Mouse (Mus musculus): ENCODE results near the gene Tmem102. TPM values are rescaled to one million over a fixed set of nuclear protein-coding genes. Genes with fewer than 3 reads are reported as not detected.

Gene Tmem102
- polyA plus RNA-seq (2012; fragmentation: generic; extraction: Trizol), result under 1 TPM; 0.01 to 0.05 TPM

DNA sequence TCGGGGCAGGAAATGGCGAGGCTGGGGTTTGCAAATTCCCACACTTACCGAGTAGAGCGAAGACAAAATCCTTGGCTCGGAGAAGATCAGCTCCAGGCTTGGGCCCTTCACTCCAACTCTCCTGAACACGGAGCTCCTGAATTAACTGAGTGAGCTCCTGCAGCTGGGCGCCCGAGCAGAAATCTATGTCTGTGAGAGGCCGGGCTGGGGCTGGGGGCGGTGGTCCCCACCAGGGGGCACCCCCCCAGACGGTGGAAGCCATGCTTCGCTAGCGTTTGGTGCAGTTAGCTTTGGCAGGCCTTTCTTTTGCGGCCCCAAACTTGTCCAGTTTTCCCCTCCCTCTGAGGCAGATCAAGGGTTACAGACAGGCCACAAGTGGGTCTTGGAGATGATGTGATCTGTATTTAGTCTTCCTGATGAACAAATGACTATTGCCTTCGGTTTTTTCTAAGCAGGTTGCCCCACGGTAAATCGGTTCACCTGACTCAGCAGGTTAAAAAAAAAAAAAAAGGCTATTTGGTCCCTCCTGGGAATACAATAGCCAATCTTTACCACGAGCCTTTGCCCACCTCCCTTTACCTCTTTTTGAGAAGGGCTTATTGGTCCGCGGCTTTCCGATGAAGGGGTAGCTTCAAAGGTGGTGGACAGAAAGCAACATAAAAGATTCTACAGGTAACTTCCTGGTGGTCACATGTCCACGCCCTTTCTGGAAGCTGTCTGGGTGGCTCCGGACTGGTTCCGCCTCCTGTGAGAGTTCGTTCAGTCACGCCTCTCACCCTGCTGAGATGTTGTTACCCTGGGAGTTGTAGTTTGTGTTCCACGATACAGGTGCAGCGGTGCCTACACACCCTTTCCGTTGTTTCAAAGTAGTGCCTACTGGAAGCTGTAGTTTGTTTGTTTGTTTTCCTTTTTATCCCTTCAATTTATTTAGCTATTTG, at the start of gene Tmem102:
Tmem102 (minus strand) TSS at position 653 of the 938 bp plus-strand sequence.

DNA sequence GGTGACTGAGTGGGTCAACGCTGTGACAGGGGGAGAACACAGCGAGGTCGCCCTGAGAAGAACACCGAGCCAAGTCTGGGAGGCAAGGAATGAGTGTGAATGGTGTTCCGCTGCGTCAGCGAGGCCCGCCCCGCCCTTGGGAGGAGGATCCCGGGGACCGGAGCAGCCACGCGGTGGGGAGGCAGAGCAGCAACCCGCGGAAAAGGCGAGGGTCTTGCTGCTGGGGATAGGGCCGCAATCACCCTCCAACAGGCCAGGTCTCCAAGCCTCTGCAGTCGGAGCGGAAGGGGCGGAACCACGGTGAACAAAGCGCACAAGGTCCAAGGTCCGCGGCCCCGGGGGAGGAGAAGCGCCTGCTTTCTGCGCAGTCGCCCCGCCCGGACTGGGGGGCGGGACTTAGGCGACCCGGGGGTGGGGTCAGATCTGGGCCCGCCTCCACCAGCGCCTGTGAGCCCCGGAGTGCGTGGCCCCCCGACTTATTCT, 40.8 kb upstream of the Tmem102 start, which contains the start of gene Plscr3:
Plscr3 (plus strand) TSS at position 179 of the 483 bp plus-strand sequence.

DNA sequence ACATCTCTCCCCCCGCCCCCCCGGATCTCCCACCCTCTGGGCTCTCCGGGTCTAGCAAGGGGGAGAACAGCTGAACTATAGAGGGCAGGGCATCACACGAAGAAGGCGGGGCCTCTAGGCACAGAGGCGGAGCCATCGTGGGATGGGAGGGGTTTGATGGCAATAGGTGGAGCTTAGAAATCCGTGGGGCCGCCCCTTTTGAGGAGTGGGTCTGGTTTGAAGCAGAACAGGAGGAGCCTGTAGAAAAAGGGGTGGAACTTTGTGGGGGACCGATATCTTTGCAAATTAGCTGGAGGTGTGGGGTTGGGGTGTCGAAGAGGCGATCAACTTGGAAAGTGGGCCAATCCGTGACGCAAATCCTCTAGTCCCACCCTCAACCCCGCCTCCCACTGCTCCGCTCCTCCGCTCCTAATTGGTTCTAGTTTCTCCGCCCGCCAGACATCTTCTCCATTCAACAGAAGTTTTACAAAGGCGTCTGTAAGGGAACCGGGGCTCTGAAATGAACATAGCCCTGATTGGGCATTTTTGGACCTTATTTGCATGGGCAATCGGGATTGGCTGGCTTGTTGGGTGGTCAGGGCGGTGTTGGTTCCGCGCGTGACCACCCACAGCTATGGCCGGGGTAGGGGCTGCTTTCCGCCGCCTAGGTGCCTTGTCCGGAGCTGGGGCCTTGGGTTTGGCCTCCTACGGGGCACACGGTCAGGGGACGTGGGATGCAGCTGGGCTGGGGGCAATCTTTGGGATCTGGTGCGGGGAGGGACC, 32.7 kb upstream of the Tmem102 start, which contains the start of gene Tmem256:
Tmem256 (plus strand) TSS at position 563 of the 762 bp plus-strand sequence.

DNA sequence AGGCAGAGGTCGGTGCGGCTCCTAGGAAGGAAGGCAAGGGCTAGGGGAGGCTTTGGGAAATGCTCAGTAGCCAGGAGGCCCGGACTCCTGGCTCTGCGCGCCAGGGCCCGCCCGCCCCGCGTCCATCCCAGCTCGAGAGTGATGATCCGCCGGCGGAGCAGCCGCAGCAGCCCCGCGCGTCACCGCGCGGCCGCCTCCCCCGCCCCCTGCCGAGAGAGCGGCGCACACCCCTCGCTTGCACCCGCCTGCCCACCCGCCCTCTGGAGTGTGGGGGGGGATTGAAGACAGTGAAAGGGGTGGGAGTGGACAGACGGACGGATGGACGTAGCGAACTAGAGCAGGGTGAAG, 32.2 kb upstream of the Tmem102 start, which contains the start of gene Nlgn2:
Nlgn2 (minus strand) TSS at position 181 of the 348 bp plus-strand sequence.

DNA sequence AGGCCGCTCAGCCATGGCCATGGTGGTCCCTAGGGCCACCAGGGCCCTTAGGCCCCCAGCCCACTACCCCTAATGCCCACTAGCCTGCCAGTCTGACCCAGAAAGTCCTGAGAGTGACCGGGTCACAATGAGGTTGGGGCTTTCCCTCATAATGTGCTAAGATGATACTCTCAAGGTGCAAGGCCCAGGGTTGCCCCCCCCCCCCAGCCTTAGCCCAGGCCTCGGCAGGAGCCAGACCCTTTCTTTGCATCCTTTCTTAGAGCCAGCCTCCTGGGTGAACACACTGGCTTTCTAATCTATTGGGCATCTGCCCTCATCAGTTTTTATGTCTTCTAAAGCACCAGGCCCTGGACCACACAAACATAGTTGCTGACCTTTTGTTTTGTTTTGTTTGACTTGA, 16.7 kb upstream of the Tmem102 start, which contains the start of gene Spem1:
Spem1 (minus strand) TSS at position 101 of the 400 bp plus-strand sequence.

DNA sequence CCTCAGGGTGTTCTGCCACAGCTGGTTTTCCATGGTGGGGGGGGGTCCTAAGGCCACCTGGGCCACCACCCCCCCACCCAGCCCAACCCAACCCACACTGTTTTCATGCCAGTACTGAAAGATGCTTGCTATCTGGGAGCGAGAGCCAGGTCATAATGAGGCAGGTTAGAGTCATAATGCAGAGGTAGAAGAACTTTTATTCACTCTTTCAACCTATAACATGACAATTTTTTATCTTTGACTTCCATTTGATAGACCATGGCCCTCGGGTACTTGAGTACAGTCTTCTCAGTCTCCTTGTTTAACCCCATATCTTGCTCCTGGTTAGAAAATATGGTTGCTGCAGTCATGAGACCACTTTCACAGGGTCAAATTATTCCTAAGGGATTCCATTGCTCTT, 12.9 kb upstream of the Tmem102 start, which contains the start of gene Spem2:
Spem2 (minus strand) TSS at position 101 of the 400 bp plus-strand sequence.

DNA sequence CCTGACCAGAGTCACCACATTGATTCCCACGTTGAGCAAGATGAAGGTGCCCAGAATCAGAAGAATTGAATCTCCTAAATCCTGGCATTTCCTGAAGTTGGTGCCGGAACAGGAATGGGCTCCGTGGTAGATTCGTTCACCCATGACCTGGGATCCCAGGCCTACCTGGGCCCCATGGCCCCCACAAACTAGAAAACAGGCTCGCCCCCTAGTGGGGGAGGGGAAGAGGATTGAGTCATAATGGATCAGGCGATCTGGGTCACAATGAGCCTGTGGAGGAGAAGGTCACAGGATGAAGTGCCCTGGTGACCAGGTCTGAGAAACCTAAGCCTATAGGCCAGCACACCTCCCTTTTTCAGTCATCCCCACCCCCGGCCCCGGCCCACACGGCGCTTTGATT, 9.7 kb upstream of the Tmem102 start, which contains the start of gene Gm39566:
Gm39566 (minus strand) TSS at position 144 of the 400 bp plus-strand sequence.

DNA sequence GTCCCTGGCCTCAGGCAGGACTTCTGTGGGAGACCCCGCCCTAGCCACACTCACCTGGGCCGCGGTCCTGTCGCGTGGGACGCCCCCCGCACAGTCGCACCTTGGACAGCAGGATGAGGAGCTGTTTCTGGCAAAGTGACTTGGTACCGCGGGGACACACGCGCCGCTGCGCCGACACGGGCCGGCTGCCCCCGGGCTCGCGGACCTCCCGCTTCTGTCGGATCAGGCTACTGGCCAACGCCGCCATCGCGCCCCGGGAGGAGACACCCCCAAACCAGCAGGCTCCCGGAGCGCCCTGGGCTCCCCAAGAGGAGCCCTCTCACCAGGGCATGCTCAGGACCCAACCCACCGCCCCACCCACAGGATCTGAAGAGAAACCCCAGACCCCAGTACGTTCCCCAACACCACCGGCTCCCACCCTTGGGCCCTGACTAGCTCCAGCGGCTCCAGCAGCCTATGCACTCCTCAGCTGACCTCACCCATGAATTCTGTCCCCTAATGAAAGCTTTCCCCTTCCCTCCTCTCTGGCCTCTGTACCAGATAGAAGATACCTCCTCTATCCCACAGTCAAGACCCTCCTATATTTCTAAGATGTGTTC, 3.9 kb downstream of the Tmem102 start, which contains the start of gene Fgf11:
Fgf11 (minus strand) TSS at position 479 of the 599 bp plus-strand sequence.

DNA sequence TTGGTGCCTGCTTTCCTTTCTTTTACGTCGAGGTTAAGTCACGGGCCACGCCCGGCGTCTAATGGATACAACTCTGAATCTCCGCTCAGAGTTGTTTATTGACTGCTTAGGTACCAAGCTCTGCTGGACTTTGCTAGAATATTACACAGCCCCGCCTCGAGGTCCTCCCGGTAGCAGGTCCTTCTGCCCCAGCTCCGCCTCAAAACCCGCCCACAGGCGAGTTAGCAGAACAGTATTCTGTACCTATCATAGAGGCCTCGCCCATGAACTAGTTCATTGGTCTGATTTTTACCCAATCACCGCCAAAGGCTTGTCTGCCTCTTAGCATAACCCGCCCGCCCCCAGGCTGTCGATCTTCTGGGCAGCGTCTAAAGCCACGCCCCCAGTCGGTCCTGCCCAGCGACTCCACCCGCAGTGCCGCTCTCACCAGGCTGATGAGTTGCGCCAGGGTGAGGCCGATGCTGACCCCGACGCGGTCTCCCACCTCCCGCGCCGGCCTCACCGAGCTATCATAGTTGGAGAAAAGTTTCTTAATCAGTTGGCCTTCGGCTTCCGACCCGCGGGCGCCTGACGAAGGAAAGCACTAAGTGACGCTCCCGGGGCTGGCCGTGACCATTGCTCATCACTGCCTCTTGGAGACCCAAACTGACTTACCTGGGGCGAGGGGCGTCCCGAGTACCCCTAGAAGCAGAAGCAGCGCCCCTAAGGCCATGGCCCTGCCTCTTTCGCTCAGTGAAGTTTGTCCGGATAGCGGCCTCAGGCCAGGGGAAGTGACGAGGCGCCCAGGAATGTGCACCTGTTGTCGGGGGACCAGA, 10.0 kb downstream of the Tmem102 start, which contains the start of gene Chrnb1:
Chrnb1 (minus strand) TSS at position 776 of the 815 bp plus-strand sequence.

DNA sequence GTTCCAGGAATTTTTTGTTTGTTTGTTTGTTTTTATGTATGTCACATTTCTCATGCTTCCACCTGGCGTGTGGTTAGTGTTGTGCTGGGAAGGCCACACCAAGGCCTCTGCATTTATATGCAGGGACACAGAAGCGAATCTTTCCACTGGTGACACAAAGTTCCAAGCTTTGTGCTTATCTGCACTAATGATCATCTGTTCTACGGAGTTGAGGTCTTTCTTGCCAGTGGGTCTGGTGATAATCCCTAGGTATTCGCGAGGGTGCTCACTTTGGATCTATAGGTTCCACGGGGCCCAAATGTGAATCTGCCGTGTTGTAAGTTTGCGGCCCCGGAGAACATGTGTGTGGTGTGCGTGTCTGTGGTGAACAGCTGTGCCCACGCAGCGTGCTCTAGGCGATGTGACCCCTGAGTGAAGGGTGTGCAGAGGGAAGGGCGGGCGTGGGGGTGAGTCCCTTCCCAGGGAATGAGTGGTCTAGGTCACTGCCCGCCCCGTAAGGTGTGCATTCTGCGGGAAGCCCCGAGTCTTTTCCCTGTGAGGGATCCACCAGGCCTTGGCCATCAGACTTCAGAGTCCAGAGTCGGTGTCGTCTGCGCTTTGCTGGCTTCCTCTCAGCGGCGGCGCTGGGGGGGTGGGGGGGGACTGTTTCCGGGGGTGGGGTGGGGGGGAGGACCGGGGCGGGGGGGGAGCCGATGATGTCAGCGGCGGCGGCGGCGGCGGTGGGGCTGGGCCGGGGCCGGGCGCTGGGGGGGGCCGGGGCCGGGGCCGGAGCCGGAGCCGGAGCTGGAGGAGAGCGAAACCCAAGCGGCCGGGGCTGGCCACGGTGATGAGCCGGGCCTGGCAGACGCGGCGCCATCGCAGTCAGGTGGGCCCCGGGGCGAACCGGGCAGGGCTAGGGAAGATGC, 40.0 kb downstream of the Tmem102 start, which contains the start of gene Zbtb4:
Zbtb4 (plus strand) TSS at position 692 of the 905 bp plus-strand sequence.

DNA sequence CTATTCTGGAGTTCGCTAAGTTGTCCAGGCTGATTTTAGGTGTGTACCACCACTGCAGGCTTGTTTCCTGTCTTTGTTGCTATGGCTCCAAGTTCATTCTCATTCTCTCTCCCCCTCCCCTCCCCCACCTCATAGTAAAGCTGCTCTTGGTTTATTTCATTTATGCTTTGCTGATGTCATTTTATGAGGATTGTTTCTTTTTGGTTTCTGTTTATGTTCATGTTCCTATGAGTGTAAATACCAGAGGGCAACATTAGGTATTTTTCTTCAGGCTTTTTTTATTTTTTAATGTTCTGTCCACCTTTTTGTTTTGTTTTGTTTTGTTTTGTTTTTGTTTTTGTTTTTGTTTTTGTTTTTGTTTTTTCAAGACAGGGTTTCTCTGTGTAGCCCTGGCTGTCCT, 43.6 kb downstream of the Tmem102 start, which contains the start of gene Slc35g3:
Slc35g3 (minus strand) TSS at position 101 of the 400 bp plus-strand sequence.

DNA sequence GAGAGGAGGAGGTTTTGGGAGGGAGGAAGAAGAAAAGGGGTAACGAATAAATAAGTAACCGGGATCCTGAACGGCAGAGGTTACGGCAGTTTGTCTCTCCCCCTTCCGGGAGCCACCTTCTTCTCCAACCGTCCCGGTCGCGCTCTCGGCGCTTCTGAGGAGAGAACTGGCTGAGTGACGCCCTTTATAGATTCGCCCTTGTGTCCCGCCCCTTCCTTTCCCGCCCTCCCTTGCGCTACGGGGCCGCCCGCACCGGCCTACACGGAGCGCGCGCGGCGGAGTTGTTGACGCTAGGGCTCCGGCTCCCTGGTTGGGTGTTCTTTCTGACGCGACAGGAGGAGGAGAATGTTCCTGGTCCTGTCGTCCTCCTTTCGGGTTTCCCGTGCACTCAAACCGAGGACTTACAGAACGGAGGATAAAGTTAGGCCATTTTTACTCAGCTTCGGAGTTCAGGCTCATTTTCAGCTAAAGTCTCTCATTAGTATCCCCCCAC, 46.9 kb downstream of the Tmem102 start, which contains the start of gene Polr2a:
Polr2a (minus strand) TSS at position 160 of the 493 bp plus-strand sequence.

Other genes starting within 250 kb of the Tmem102 start
- gene Efnb3, start 245.4 kb downstream of the Tmem102 start, polyA plus RNA-seq (2012; fragmentation: generic; extraction: Trizol), result 1 to 10 TPM in 1 of 2 experiments, under 1 TPM in 1; 0.14 to 1.5 TPM
- 10 to 100 TPM; 14.8 to 24.4 TPM for gene Wrap53, start 225.4 kb downstream of the Tmem102 start, polyA plus RNA-seq (2012; fragmentation: generic; extraction: Trizol)
- gene Trp53, start 225.3 kb downstream of the Tmem102 start, polyA plus RNA-seq (2012; fragmentation: generic; extraction: Trizol), result 100 to 1,000 TPM; 156 to 242 TPM
- 1 to 10 TPM in 1 of 2 experiments, under 1 TPM in 1; 0.05 to 1.3 TPM for gene Atp1b2, start 199.7 kb downstream of the Tmem102 start, polyA plus RNA-seq (2012; fragmentation: generic; extraction: Trizol)
- gene Shbg, start 187.7 kb downstream of the Tmem102 start, polyA plus RNA-seq (2012; fragmentation: generic; extraction: Trizol), result not detected
- 10 to 100 TPM in 1 of 2 experiments, 1 to 10 TPM in 1; 4.4 to 16.8 TPM for gene Sat2, start 183.6 kb downstream of the Tmem102 start, polyA plus RNA-seq (2012; fragmentation: generic; extraction: Trizol)
- gene Fxr2, start 172.6 kb downstream of the Tmem102 start, polyA plus RNA-seq (2012; fragmentation: generic; extraction: Trizol), result 10 to 100 TPM; 29.4 to 66.7 TPM
- gene Sox15, start 150.3 kb downstream of the Tmem102 start, polyA plus RNA-seq (2012; fragmentation: generic; extraction: Trizol), result under 1 TPM; 0.05 to 0.25 TPM
- 100 to 1,000 TPM in 1 of 2 experiments, 10 to 100 TPM in 1; 98.1 to 128 TPM for gene Mpdu1, start 143.0 kb downstream of the Tmem102 start, polyA plus RNA-seq (2012; fragmentation: generic; extraction: Trizol)
- 1 to 10 TPM; 1.8 to 3.0 TPM for gene Cd68, start 139.5 kb downstream of the Tmem102 start, polyA plus RNA-seq (2012; fragmentation: generic; extraction: Trizol)
- 100 to 1,000 TPM; 336 to 467 TPM for gene Eif4a1, start 133.2 kb downstream of the Tmem102 start, polyA plus RNA-seq (2012; fragmentation: generic; extraction: Trizol)
- gene Senp3, start 123.5 kb downstream of the Tmem102 start, polyA plus RNA-seq (2012; fragmentation: generic; extraction: Trizol), result 10 to 100 TPM; 51.2 to 71.3 TPM
- 1 to 10 TPM; 1.1 to 6.9 TPM for gene Tnfsf13, start 119.8 kb downstream of the Tmem102 start, polyA plus RNA-seq (2012; fragmentation: generic; extraction: Trizol)
- 100 to 1,000 TPM in 1 of 2 experiments, 10 to 100 TPM in 1; 34.3 to 119 TPM for gene Tnfsf12, start 109.8 kb downstream of the Tmem102 start, polyA plus RNA-seq (2012; fragmentation: generic; extraction: Trizol)
- gene Tnfsfm13, start 109.5 kb downstream of the Tmem102 start, polyA plus RNA-seq (2012; fragmentation: generic; extraction: Trizol), result 10 to 100 TPM in 1 of 2 experiments, 1 to 10 TPM in 1; 6.4 to 30.3 TPM
- 100 to 1,000 TPM in 1 of 2 experiments, 10 to 100 TPM in 1; 42.8 to 126 TPM for gene Polr2a, start 47.0 kb downstream of the Tmem102 start, polyA plus RNA-seq (2012; fragmentation: generic; extraction: Trizol)
- under 1 TPM in 1 of 2 experiments, not detected in 1; 0.26 TPM for gene Slc35g3, start 43.7 kb downstream of the Tmem102 start, polyA plus RNA-seq (2012; fragmentation: generic; extraction: Trizol)
- gene Zbtb4, start 39.7 kb downstream of the Tmem102 start, polyA plus RNA-seq (2012; fragmentation: generic; extraction: Trizol), result 10 to 100 TPM in 1 of 2 experiments, 1 to 10 TPM in 1; 1.2 to 14.4 TPM
- under 1 TPM; 0.63 to 0.89 TPM for gene Chrnb1, start 9.7 kb downstream of the Tmem102 start, polyA plus RNA-seq (2012; fragmentation: generic; extraction: Trizol)
- under 1 TPM; 0.01 to 0.31 TPM for gene Fgf11, start 3.8 kb downstream of the Tmem102 start, polyA plus RNA-seq (2012; fragmentation: generic; extraction: Trizol)
- not detected for gene Gm39566, start 9.7 kb upstream of the Tmem102 start, polyA plus RNA-seq (2012; fragmentation: generic; extraction: Trizol)
- gene Spem2, start 12.8 kb upstream of the Tmem102 start, polyA plus RNA-seq (2012; fragmentation: generic; extraction: Trizol), result not detected
- gene Spem1, start 16.6 kb upstream of the Tmem102 start, polyA plus RNA-seq (2012; fragmentation: generic; extraction: Trizol), result under 1 TPM; 0.02 to 0.07 TPM
- gene Nlgn2, start 32.2 kb upstream of the Tmem102 start, polyA plus RNA-seq (2012; fragmentation: generic; extraction: Trizol), result 10 to 100 TPM in 1 of 2 experiments, 1 to 10 TPM in 1; 4.3 to 49.8 TPM
- gene Tmem256, start 32.9 kb upstream of the Tmem102 start, polyA plus RNA-seq (2012; fragmentation: generic; extraction: Trizol), result 100 to 1,000 TPM; 452 to 473 TPM
- gene Plscr3, start 40.8 kb upstream of the Tmem102 start, polyA plus RNA-seq (2012; fragmentation: generic; extraction: Trizol), result 100 to 1,000 TPM in 1 of 2 experiments, 10 to 100 TPM in 1; 45.7 to 171 TPM
- not detected for gene Tnk1, start 53.1 kb upstream of the Tmem102 start, polyA plus RNA-seq (2012; fragmentation: generic; extraction: Trizol)
- gene Tmem95, start 72.4 kb upstream of the Tmem102 start, polyA plus RNA-seq (2012; fragmentation: generic; extraction: Trizol), result not detected
- 10 to 100 TPM in 1 of 2 experiments, 1 to 10 TPM in 1; 5.0 to 12.3 TPM for gene Kctd11, start 75.8 kb upstream of the Tmem102 start, polyA plus RNA-seq (2012; fragmentation: generic; extraction: Trizol)
- gene Acap1, start 89.9 kb upstream of the Tmem102 start, polyA plus RNA-seq (2012; fragmentation: generic; extraction: Trizol), result under 1 TPM; 0.04 to 0.07 TPM
- gene 2810408A11Rik, start 95.4 kb upstream of the Tmem102 start, polyA plus RNA-seq (2012; fragmentation: generic; extraction: Trizol), result 1 to 10 TPM; 1.6 to 9.9 TPM
- gene Neurl4, start 95.4 kb upstream of the Tmem102 start, polyA plus RNA-seq (2012; fragmentation: generic; extraction: Trizol), result 10 to 100 TPM; 13.1 to 24.7 TPM
- gene Gps2, start 108.3 kb upstream of the Tmem102 start, polyA plus RNA-seq (2012; fragmentation: generic; extraction: Trizol), result 10 to 100 TPM; 66.9 to 94.9 TPM
- 1,000 to 10,000 TPM in 1 of 2 experiments, 100 to 1,000 TPM in 1; 812 to 3,163 TPM for gene Eif5a, start 116.3 kb upstream of the Tmem102 start, polyA plus RNA-seq (2012; fragmentation: generic; extraction: Trizol)
- gene Ybx2, start 130.2 kb upstream of the Tmem102 start, polyA plus RNA-seq (2012; fragmentation: generic; extraction: Trizol), result under 1 TPM in 1 of 2 experiments, not detected in 1; 0.13 TPM
- under 1 TPM; 0.02 to 0.39 TPM for gene Slc2a4, start 142.6 kb upstream of the Tmem102 start, polyA plus RNA-seq (2012; fragmentation: generic; extraction: Trizol)
- under 1 TPM in 1 of 2 experiments, not detected in 1; 0.15 TPM for gene Cldn7, start 159.2 kb upstream of the Tmem102 start, polyA plus RNA-seq (2012; fragmentation: generic; extraction: Trizol)
- 100 to 1,000 TPM; 189 to 229 TPM for gene Ctdnep1, start 175.5 kb upstream of the Tmem102 start, polyA plus RNA-seq (2012; fragmentation: generic; extraction: Trizol)
- 100 to 1,000 TPM in 1 of 2 experiments, 10 to 100 TPM in 1; 93.9 to 141 TPM for gene Elp5, start 176.9 kb upstream of the Tmem102 start, polyA plus RNA-seq (2012; fragmentation: generic; extraction: Trizol)
- gene Gabarap, start 185.5 kb upstream of the Tmem102 start, polyA plus RNA-seq (2012; fragmentation: generic; extraction: Trizol), result 100 to 1,000 TPM; 710 to 827 TPM
- 10 to 100 TPM; 66.5 to 68.8 TPM for gene Phf23, start 190.2 kb upstream of the Tmem102 start, polyA plus RNA-seq (2012; fragmentation: generic; extraction: Trizol)
- 10 to 100 TPM; 22.0 to 49.6 TPM for gene Dvl2, start 195.0 kb upstream of the Tmem102 start, polyA plus RNA-seq (2012; fragmentation: generic; extraction: Trizol)
- 100 to 1,000 TPM; 121 to 196 TPM for gene Acadvl, start 209.8 kb upstream of the Tmem102 start, polyA plus RNA-seq (2012; fragmentation: generic; extraction: Trizol)
- 10 to 100 TPM; 12.9 to 43.6 TPM for gene Dlg4, start 211.3 kb upstream of the Tmem102 start, polyA plus RNA-seq (2012; fragmentation: generic; extraction: Trizol)
- gene Asgr1, start 248.5 kb upstream of the Tmem102 start, polyA plus RNA-seq (2012; fragmentation: generic; extraction: Trizol), result 1 to 10 TPM; 1.2 to 4.9 TPM

Measured in C3H10T1/2 (cell line).